Mouse (Mus musculus): Measurements from ENCODE around the gene Tmprss9. TPM values are rescaled to one million over a fixed set of nuclear protein-coding genes. Genes with fewer than 3 reads are reported as not detected.

Tmprss9 gene
- polyA plus RNA-seq, 1 experiment from 2014 or later, result 0.04 TPM

GRCm38 (mm10) chr10:80831136-80831535, 40.5 kb upstream of the Tmprss9 start:
- H3K27ac ChIP-seq, result 0 out of 2 replicates have a peak overlapping the region, but pooled peaks have one; percentile 56
- 5% methylated on average over 9 of the region's 9 CpGs for WGBS
- no peak overlapping the region for H3K4me2 ChIP-seq (ENCODE audit: low read length)
- H3K4me1 ChIP-seq (replicated peaks; ENCODE audit: insufficient read depth, low read length), result 0 out of 2 replicates have a peak, but pooled peaks cover 9% of the 10 kb centered on the region
- H3K36me3 ChIP-seq (ENCODE audit: insufficient read depth, low read length), result peaks cover 15% of the 10 kb centered on the region; the same call in 1 of the 2 replicates
- no peak overlapping the region for H3K4me3 ChIP-seq (replicated peaks; ENCODE audit: low read depth, low read length)
- no peaks in the 10 kb centered on the region for H3K9me3 ChIP-seq (replicated peaks; ENCODE audit: low read length)
- H3K9ac ChIP-seq (ENCODE audit: low read depth, low read length), result no peak overlapping the region
- TF ChIP-seq CTCF (IDR thresholded peaks at IDR 0.05; ENCODE audit: low read depth), result no peak
- ATAC-seq (replicated peaks; ENCODE audit: low FRiP score, low read depth), result peak; percentile 29
- H3K27me3 ChIP-seq (ENCODE audit: insufficient read depth, low read length), result peaks cover 7% of the 10 kb centered on the region; the same call in 1 of the 2 replicates
- peak; percentile 87 for DNase-seq (ENCODE audit: low spot score)

- Histone ChIP-seq H3K27ac (no peak overlapping the region), H3K4me1 (replicated peaks; ENCODE audit: insufficient read depth, low read length) (0 out of 2 replicates have a peak, but pooled peaks cover 7% of the 10 kb centered on the region), H3K9ac (ENCODE audit: low read depth, low read length) (no peak overlapping the region), H3K4me2 (ENCODE audit: low read length) (no peak overlapping the region), H3K9me3 (replicated peaks; ENCODE audit: low read length) (no peaks in the 10 kb centered on the region), H3K4me3 (replicated peaks; ENCODE audit: low read depth, low read length) (no peak overlapping the region), H3K36me3 (ENCODE audit: insufficient read depth, low read length) (peaks cover 15% of the 10 kb centered on the region; the same call in 1 of the 2 replicates), H3K27me3 (ENCODE audit: insufficient read depth, low read length) (peaks cover 13% of the 10 kb centered on the region; the same call in 1 of the 2 replicates)
- DNase-seq (ENCODE audit: low spot score), result no peak
- 72% methylated on average over 7 of the region's 7 CpGs for WGBS
- no peak for TF ChIP-seq CTCF (IDR thresholded peaks at IDR 0.05; ENCODE audit: low read depth)
- no peak for ATAC-seq (replicated peaks; ENCODE audit: low FRiP score, low read depth)
Observed at GRCm38 (mm10) chr10:80832818-80833217, 38.8 kb upstream of the Tmprss9 start.

GRCm38 (mm10) chr10:80835617-80836016, 36.0 kb upstream of the Tmprss9 start:
- no peak for TF ChIP-seq CTCF (IDR thresholded peaks at IDR 0.05; ENCODE audit: low read depth)

GRCm38 (mm10) chr10:80836949-80837379, 34.7 kb upstream of the Tmprss9 start:
- TF ChIP-seq CTCF (IDR thresholded peaks at IDR 0.05; ENCODE audit: low read depth), result no peak
- Histone ChIP-seq H3K9me3 (replicated peaks; ENCODE audit: low read length) (no peaks in the 10 kb centered on the region), H3K27ac (no peak overlapping the region), H3K4me1 (replicated peaks; ENCODE audit: insufficient read depth, low read length) (no peaks in the 10 kb centered on the region), H3K4me3 (replicated peaks; ENCODE audit: low read depth, low read length) (no peak overlapping the region), H3K27me3 (ENCODE audit: insufficient read depth, low read length) (peaks cover 13% of the 10 kb centered on the region; the same call in 1 of the 2 replicates), H3K9ac (ENCODE audit: low read depth, low read length) (no peak overlapping the region), H3K4me2 (ENCODE audit: low read length) (no peak overlapping the region), H3K36me3 (ENCODE audit: insufficient read depth, low read length) (no peaks in the 10 kb centered on the region)
- no peak for ATAC-seq (replicated peaks; ENCODE audit: low FRiP score, low read depth)
- WGBS, result 49% methylated on average over 7 of the region's 7 CpGs
- DNase-seq (ENCODE audit: low spot score), result no peak

More at GRCm38 (mm10) chr10:80835617-80836016, 36.0 kb upstream of the Tmprss9 start:
- ATAC-seq (replicated peaks; ENCODE audit: low FRiP score, low read depth) (no peak), DNase-seq (ENCODE audit: low spot score) (no peak)
- no peak overlapping the region for H3K27ac ChIP-seq
- H3K9ac ChIP-seq (ENCODE audit: low read depth, low read length), result no peak overlapping the region
- 59% methylated on average over 30 of the region's 30 CpGs for WGBS
- peaks cover 13% of the 10 kb centered on the region; the same call in 1 of the 2 replicates for H3K27me3 ChIP-seq (ENCODE audit: insufficient read depth, low read length)
- H3K36me3 ChIP-seq (ENCODE audit: insufficient read depth, low read length), result no peaks in the 10 kb centered on the region
- H3K4me3 ChIP-seq (replicated peaks; ENCODE audit: low read depth, low read length), result no peak overlapping the region
- no peaks in the 10 kb centered on the region for H3K9me3 ChIP-seq (replicated peaks; ENCODE audit: low read length)
- H3K4me1 ChIP-seq (replicated peaks; ENCODE audit: insufficient read depth, low read length), result 0 out of 2 replicates have a peak, but pooled peaks cover under 1% of the 10 kb centered on the region
- H3K4me2 ChIP-seq (ENCODE audit: low read length), result no peak overlapping the region

GRCm38 (mm10) chr10:80837827-80838226, 33.8 kb upstream of the Tmprss9 start:
- no peak overlapping the region for H3K4me3 ChIP-seq (replicated peaks; ENCODE audit: low read depth, low read length)
- H3K9me3 ChIP-seq (replicated peaks; ENCODE audit: low read length), result no peaks in the 10 kb centered on the region
- no peak overlapping the region for H3K9ac ChIP-seq (ENCODE audit: low read depth, low read length)
- no peak for ATAC-seq (replicated peaks; ENCODE audit: low FRiP score, low read depth)
- DNase-seq (ENCODE audit: low spot score), result no peak
- no peaks in the 10 kb centered on the region for H3K4me1 ChIP-seq (replicated peaks; ENCODE audit: insufficient read depth, low read length)
- no peaks in the 10 kb centered on the region for H3K36me3 ChIP-seq (ENCODE audit: insufficient read depth, low read length)
- WGBS, result 32% methylated on average over 2 of the region's 2 CpGs
- TF ChIP-seq CTCF (IDR thresholded peaks at IDR 0.05; ENCODE audit: low read depth), result no peak
- peaks cover 13% of the 10 kb centered on the region; the same call in 1 of the 2 replicates for H3K27me3 ChIP-seq (ENCODE audit: insufficient read depth, low read length)
- H3K27ac ChIP-seq, result no peak overlapping the region
- H3K4me2 ChIP-seq (ENCODE audit: low read length), result no peak overlapping the region

- Histone ChIP-seq H3K27ac (no peak overlapping the region), H3K9ac (ENCODE audit: low read depth, low read length) (no peak overlapping the region), H3K27me3 (ENCODE audit: insufficient read depth, low read length) (peaks cover 18% of the 10 kb centered on the region), H3K36me3 (ENCODE audit: insufficient read depth, low read length) (no peaks in the 10 kb centered on the region), H3K4me3 (replicated peaks; ENCODE audit: low read depth, low read length) (no peak overlapping the region), H3K9me3 (replicated peaks; ENCODE audit: low read length) (no peaks in the 10 kb centered on the region), H3K4me2 (ENCODE audit: low read length) (no peak overlapping the region), H3K4me1 (replicated peaks; ENCODE audit: insufficient read depth, low read length) (no peaks in the 10 kb centered on the region)
- 66% methylated on average over 2 of the region's 2 CpGs for WGBS
- DNase-seq (ENCODE audit: low spot score) (no peak), ATAC-seq (replicated peaks; ENCODE audit: low FRiP score, low read depth) (no peak)
- TF ChIP-seq CTCF (IDR thresholded peaks at IDR 0.05; ENCODE audit: low read depth), result no peak
Observed at GRCm38 (mm10) chr10:80838346-80838912, 33.2 kb upstream of the Tmprss9 start.

Measured in kidney, postnatal 0 days (tissue).